Mouse (Mus musculus) left cerebral cortex, adult 18-20 months (tissue): ENCODE results near the gene Wdr18. TPM values are rescaled to one million over a fixed set of nuclear protein-coding genes. Genes with fewer than 3 reads are reported as not detected.
A peak's percentile ranks its signal among the peaks of the same experiment; 100 is the strongest.

Source experiments
- DNase-seq, 2 experiments: peaks; one replicate each; pipeline ENCODE4 v3.0.0; 2021 to 2022; ENCODE audit warnings: low spot score in 2 of 2, mixed read lengths in 1 of 2
- long read RNA-seq, 2 experiments: library from polyadenylated mRNA; stranded (forward); transcript quantifications; one replicate each; pipeline ENCODE4 v2.0.0; 2021
- total RNA-seq, 2 experiments: library from RNA; stranded (reverse); gene quantifications; 2 replicates each; pipeline ENCODE4 v1.2.3; 2021

The Wdr18 gene
- 10 to 100 TPM; 45.3 to 46.5 TPM for total RNA-seq
- long read RNA-seq, experiment 1, transcript Wdr18-201 (10 exons, 3,911 nt), result major isoform, 153 of 175 reads
- long read RNA-seq, experiment 1, partial matches to known transcripts, result 4 of 175 reads
- long read RNA-seq, experiment 1, other reads (novel, unspliced or antisense), result 18 of 175 reads
- long read RNA-seq, experiment 2, transcript Wdr18-201 (10 exons, 3,911 nt), result major isoform, 120 of 141 reads
- long read RNA-seq, experiment 2, partial matches to known transcripts, result 4 of 141 reads
- long read RNA-seq, experiment 2, other reads (novel, unspliced or antisense), result 17 of 141 reads

GRCm38 (mm10) chr10:79959847-79960601 lies at the start of gene Wdr18:
Wdr18 (plus strand) TSS chr10:79960152.
- peak; percentile 99 for DNase-seq

- no peak for DNase-seq
Measured at GRCm38 (mm10) chr10:79910556-79910955, 49.4 kb upstream of the Wdr18 start, which contains the start of gene Gm26602. Gm26602 (plus strand) TSS chr10:79910856.

- no peak for DNase-seq
Measured at GRCm38 (mm10) chr10:79912412-79912811, 47.5 kb upstream of the Wdr18 start.

- no peak for DNase-seq
Measured at GRCm38 (mm10) chr10:79914131-79914947, 45.6 kb upstream of the Wdr18 start.

- DNase-seq, result no peak
Measured at GRCm38 (mm10) chr10:79914948-79915596, 44.9 kb upstream of the Wdr18 start.

- no peak for DNase-seq
Measured at GRCm38 (mm10) chr10:79916081-79916480, 43.9 kb upstream of the Wdr18 start.

GRCm38 (mm10) chr10:79916808-79917531 lies 43.0 kb upstream of the Wdr18 start, which contains the start of gene Kiss1r:
Kiss1r (plus strand) TSS chr10:79916971.
- DNase-seq, result peak; percentile 84 to 89

GRCm38 (mm10) chr10:79917532-79918100 lies 42.3 kb upstream of the Wdr18 start:
- DNase-seq, result no peak

GRCm38 (mm10) chr10:79918231-79919078 lies 41.5 kb upstream of the Wdr18 start:
- DNase-seq, result no peak

GRCm38 (mm10) chr10:79919251-79919849 lies 40.6 kb upstream of the Wdr18 start:
- DNase-seq, result no peak

GRCm38 (mm10) chr10:79920056-79920890 lies 39.7 kb upstream of the Wdr18 start:
- no peak for DNase-seq

- DNase-seq, result no peak
Measured at GRCm38 (mm10) chr10:79920958-79921535, 38.9 kb upstream of the Wdr18 start, which contains the start of gene R3hdm4. R3hdm4 (minus strand) TSS chr10:79921208.

GRCm38 (mm10) chr10:79921572-79921971 lies 38.4 kb upstream of the Wdr18 start:
- no peak for DNase-seq

- DNase-seq, result peak; percentile 94 to 97
Measured at GRCm38 (mm10) chr10:79924998-79925784, 34.8 kb upstream of the Wdr18 start.

- no peak for DNase-seq
Measured at GRCm38 (mm10) chr10:79925785-79926490, 34.0 kb upstream of the Wdr18 start.
